Mouse (Mus musculus) forebrain, embryonic 16.5 days (tissue): ENCODE data around the gene Lmf1. TPM values are rescaled to one million over a fixed set of nuclear protein-coding genes. Genes with fewer than 3 reads are reported as not detected.
A peak's percentile ranks its signal among the peaks of the same experiment; 100 is the strongest.

Experiments used
- ATAC-seq: fragments of 200-750 bp; cut with Nextera tagmentation; 2 replicates; pipeline ENCODE4 v1.8.0; 2017; ENCODE audit warnings: mild to moderate bottlenecking, moderate library complexity
- H3K27ac ChIP-seq: fragments of 300-500 bp; sonication (generic); 2 replicates; pipeline ENCODE4 v1.5.1; 2014; ENCODE audit warnings: low read length, control low read depth
- H3K27me3 ChIP-seq: fragments of 300-500 bp; sonication (generic); replicated peaks from 2 replicates; pipeline ENCODE4 v1.6.1; 2014; ENCODE audit warnings: low read length; ENCODE audit not compliant: control insufficient read depth, insufficient read depth
- H3K36me3 ChIP-seq: fragments of 300-500 bp; sonication (generic); 2 replicates; pipeline ENCODE4 v1.6.1; 2014; ENCODE audit not compliant: control insufficient read depth, insufficient read depth
- H3K4me1 ChIP-seq: fragments of 300-500 bp; sonication (generic); replicated peaks from 2 replicates; pipeline ENCODE4 v1.6.1; 2014; ENCODE audit warnings: low read length; ENCODE audit not compliant: control insufficient read depth, insufficient read depth
- H3K4me2 ChIP-seq: fragments of 300-500 bp; sonication (generic); 2 replicates; pipeline ENCODE4 v1.6.1; 2014; ENCODE audit warnings: mild to moderate bottlenecking, low read length, control low read depth
- H3K4me3 ChIP-seq: fragments of 300-500 bp; sonication (generic); replicated peaks from 2 replicates; pipeline ENCODE4 v1.5.1; 2014; ENCODE audit warnings: mild to moderate bottlenecking, low read length, control low read depth
- H3K9ac ChIP-seq: fragments of 300-500 bp; sonication (generic); replicated peaks from 2 replicates; pipeline ENCODE4 v1.6.1; 2014; ENCODE audit warnings: low read depth, low read length, control low read depth
- H3K9me3 ChIP-seq: fragments of 300-500 bp; sonication (generic); 2 replicates; pipeline ENCODE4 v1.6.1; 2016; ENCODE audit warnings: low read length; ENCODE audit not compliant: control insufficient read depth
- WGBS: fragments of 180-500 bp; shearing (Covaris S2); extraction: QIAGEN DNeasy Blood & Tissue Kit; methylation state at CpG from one replicate; pipeline ENCODE4 v1.1.7; 2014; 5-methylcytosine and 5-hydroxymethylcytosine counted together
- polyA plus RNA-seq: library from polyadenylated mRNA; unstranded; fragments of >200 nt; fragmentation: Nextera tagmentation; extraction: Ambion mirVana; gene quantifications from 2 replicates; pipeline ENCODE4 v1.2.1, GENCODE M21; 2015

The Lmf1 gene
- polyA plus RNA-seq, 1 experiment from 2014 or later: 19.4 TPM

DNA sequence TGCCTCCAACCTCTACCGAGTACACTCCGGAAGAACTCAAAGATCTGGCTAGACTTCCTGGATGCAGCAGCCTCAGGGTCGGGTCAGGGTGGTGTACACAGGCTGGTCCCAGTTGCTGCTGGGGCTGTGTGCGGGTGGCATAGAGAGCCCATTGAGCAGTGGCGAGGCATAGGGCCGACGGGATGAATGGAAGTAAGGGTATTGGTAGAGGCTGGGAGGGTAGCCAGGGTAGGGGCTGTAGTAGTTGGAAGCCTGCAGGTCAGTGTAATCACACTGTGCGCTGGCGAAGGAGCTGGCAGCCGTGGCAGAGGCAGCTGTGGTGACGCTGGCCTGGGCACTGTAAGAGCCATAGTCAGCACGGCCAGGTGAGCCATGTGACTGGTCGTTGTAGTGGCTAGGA, 11.6 kb upstream of the Lmf1 start:
- H3K4me2 ChIP-seq: peak overlapping the region; percentile 97
- peaks cover 9% of the 10 kb centered on the region for H3K27me3 ChIP-seq
- H3K27ac ChIP-seq: peak overlapping the region; percentile 49; the same call in 1 of the 2 replicates
- ATAC-seq: peak; percentile 20; the same call in 1 of the 2 replicates
- WGBS: 64% methylated on average over 13 of the region's 13 CpGs
- no peak overlapping the region for H3K9ac ChIP-seq
- H3K36me3 ChIP-seq: no peaks in the 10 kb centered on the region
- H3K4me3 ChIP-seq: peak overlapping the region; percentile 3; the same call in 1 of the 2 replicates
- H3K4me1 ChIP-seq: peaks cover 65% of the 10 kb centered on the region
- no peaks in the 10 kb centered on the region for H3K9me3 ChIP-seq

DNA sequence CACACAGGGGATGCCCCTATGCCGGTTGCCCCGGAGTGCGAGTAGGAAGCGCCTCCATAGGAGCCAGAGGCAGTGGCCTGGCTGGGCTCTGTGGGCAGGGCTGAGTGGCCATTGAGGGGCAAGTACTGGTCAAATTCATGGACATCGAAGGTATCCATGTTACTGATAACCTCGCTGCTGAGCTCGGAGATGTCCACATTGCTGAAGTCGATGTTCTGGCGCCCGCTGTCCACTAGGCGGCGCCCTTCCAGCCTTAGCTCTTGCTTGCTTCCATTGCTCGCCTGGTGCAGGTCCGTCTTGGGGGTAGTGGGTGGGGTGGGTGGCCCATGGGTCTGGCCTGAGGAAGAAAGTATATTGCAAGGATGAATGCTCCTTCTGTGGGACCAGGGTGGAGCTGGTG, 11.1 kb upstream of the Lmf1 start:
- H3K27ac ChIP-seq: peak overlapping the region; percentile 49
- WGBS: 21% methylated on average over 14 of the region's 14 CpGs
- no peaks in the 10 kb centered on the region for H3K9me3 ChIP-seq
- H3K36me3 ChIP-seq: no peaks in the 10 kb centered on the region
- H3K4me2 ChIP-seq: peak overlapping the region; percentile 97
- H3K9ac ChIP-seq: no peak overlapping the region
- H3K27me3 ChIP-seq: peaks cover 9% of the 10 kb centered on the region
- peak overlapping the region; percentile 60 for H3K4me3 ChIP-seq
- peaks cover 62% of the 10 kb centered on the region for H3K4me1 ChIP-seq
- peak; percentile 19; the same call in 1 of the 2 replicates for ATAC-seq

DNA sequence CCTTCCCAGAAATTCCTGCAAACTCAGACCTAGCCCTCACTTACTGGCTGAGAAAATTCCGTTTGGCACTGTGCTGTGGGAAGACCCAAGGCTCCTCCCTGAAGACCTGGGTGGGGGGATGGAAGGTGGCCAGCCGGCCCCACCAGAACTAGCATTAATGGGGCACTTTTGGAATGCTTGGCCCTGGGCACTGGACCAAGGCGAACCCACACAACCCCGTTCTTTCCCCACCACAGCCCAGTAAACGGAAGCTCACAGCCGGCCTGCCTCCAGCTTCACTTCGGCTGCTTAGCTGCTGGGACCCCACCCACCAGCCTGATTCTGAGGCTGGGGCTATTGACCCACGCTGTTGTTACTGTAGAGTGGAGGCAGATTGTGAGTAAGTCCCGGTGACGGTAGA, 10.7 kb upstream of the Lmf1 start:
- WGBS: 17% methylated on average over 10 of the region's 10 CpGs
- H3K4me1 ChIP-seq: peaks cover 61% of the 10 kb centered on the region

DNA sequence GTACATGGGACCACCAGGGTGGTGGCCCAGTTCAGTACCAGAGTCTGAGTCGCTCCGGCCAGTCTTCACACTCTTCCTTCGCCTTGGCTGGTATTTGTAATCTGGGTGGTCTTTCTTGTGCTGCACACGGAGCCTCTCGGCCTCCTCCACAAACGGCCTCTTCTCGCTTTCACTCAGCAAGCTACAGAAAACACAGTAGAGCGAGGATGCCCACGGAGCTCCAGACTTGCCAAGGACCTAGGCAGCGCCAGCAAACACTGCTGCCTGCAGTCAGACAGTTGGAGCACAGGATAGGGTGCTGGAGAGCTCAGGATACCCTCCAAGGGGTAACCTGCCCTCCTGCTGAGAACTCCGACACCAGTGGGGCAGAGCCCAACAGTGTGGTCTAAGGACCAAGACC, 10.0 kb upstream of the Lmf1 start:
- H3K4me3 ChIP-seq: peak overlapping the region; percentile 60
- peak overlapping the region; percentile 97 for H3K4me2 ChIP-seq
- H3K9ac ChIP-seq: peak overlapping the region; percentile 58
- no peaks in the 10 kb centered on the region for H3K36me3 ChIP-seq
- ATAC-seq: no peak
- 29% methylated on average over 11 of the region's 11 CpGs for WGBS
- H3K27me3 ChIP-seq: peaks cover 9% of the 10 kb centered on the region
- H3K27ac ChIP-seq: peak overlapping the region; percentile 49
- H3K9me3 ChIP-seq: no peaks in the 10 kb centered on the region
- H3K4me1 ChIP-seq: peaks cover 58% of the 10 kb centered on the region

More for the DNA sequence above, 10.7 kb upstream of the Lmf1 start:
- Histone ChIP-seq H3K27ac (peak overlapping the region; percentile 49), H3K27me3 (peaks cover 9% of the 10 kb centered on the region), H3K9me3 (no peaks in the 10 kb centered on the region), H3K4me2 (peak overlapping the region; percentile 97), H3K9ac (peak overlapping the region; percentile 20), H3K36me3 (no peaks in the 10 kb centered on the region), H3K4me3 (peak overlapping the region; percentile 60)
- 0 out of 2 replicates have a peak, but pooled peaks have one; percentile 7 for ATAC-seq

DNA sequence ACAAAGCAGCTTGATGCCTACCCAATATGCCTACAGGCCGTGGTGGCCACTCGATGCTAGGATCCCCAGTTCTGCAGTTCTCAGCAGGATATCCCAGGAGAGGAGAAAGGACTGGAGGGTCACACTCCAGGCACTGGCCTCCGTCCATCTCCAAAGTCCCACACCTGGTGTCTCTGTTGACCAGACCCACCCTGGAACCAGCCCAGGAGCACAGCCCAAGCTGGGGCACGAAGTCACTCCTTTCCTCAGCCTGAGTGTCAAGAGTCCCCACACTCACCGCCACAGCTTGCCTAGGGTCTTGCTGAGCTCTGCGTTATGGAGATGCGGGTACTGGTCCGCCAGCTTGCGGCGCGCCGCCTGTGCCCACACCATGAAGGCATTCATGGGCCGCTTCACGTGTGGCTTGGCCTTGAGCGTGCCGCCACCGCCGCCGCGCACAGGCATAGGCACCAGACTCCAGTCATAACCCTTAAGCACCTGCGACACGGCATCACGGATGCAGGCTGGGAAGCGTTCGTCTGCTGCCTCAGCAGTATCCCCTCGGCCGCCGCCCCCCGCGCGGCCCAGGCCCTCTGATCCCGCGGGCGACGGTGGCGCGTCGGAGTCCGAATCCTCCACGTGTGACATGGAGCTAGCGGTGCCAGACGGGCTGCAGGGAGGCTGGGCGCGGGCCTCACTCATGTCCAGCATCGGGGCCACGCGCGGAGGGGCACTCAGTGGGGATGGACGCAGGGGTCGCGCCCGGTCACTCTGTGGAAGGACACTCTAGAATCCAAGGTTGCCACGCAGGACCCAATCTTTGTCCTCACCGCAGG, 8.8 kb upstream of the Lmf1 start:
- no peaks in the 10 kb centered on the region for H3K9me3 ChIP-seq

DNA sequence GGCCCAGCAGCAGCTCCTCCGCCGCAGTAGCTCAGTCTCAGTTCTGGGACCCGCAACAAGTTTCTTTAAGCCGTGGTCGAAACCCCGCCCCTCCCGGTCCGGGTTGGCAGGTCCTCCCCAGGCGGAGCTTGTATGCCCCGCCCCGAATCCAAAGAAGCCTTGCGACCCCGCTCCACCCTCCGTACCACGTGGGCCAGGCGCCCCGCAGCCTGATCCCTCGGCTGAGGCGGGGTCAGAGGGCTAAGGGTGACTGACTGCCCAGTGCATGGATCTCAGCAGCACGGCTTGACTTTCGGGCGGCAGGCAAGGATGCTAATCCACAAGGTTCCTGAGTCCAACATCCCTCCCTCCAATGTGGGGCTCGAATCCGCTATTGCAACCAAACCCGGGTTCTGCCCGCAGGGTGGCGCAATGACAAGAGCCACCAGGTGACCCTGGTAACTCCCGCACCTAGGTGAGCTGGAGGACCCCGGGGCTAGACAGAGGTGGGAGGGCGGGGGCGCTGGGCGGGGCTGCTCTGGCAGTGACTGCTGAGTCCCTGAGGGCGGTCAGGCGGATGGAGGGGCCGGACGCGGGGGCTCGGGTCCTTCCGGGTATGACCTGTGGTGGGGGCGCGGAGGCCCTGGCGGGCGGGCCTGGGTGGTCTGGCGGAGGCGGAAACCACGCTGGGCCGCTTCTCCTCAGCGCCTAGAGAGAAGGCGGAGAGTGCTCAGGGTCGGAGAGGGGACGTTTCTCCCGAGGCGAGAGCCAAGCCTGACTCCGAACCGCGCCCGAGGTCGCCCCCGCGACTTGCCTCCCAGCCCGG, 8.0 kb upstream of the Lmf1 start, which contains the start of gene Sox8:
Gene Sox8, minus strand, starts transcription at position 39 of the 805 bp plus-strand sequence.
- Histone ChIP-seq H3K27ac (peak within 1 kb of the TSS; percentile 49; the same call in 1 of the 2 replicates), H3K9ac (peak within 1 kb of the TSS; percentile 58), H3K9me3 (no peaks in the 10 kb centered on the region), H3K4me1 (peaks cover 53% of the 10 kb centered on the region), H3K36me3 (no peaks in the 10 kb centered on the region), H3K4me2 (peak within 1 kb of the TSS; percentile 97), H3K27me3 (peaks cover 9% of the 10 kb centered on the region), H3K4me3 (peak within 1 kb of the TSS; percentile 60)
- peak; percentile 67 for ATAC-seq
- WGBS: under 1% methylated on average over 61 of the region's 61 CpGs

More for the DNA sequence above, 8.8 kb upstream of the Lmf1 start:
- peak overlapping the region; percentile 97 for H3K4me2 ChIP-seq
- no peaks in the 10 kb centered on the region for H3K36me3 ChIP-seq
- peak overlapping the region; percentile 60 for H3K4me3 ChIP-seq
- no peak overlapping the region; the same call in 1 of the 2 replicates for H3K27ac ChIP-seq
- peaks cover 9% of the 10 kb centered on the region for H3K27me3 ChIP-seq
- peak; percentile 14; the same call in 1 of the 2 replicates for ATAC-seq
- WGBS: 1% methylated on average over 54 of the region's 54 CpGs
- peaks cover 52% of the 10 kb centered on the region for H3K4me1 ChIP-seq
- peak overlapping the region; percentile 58 for H3K9ac ChIP-seq

DNA sequence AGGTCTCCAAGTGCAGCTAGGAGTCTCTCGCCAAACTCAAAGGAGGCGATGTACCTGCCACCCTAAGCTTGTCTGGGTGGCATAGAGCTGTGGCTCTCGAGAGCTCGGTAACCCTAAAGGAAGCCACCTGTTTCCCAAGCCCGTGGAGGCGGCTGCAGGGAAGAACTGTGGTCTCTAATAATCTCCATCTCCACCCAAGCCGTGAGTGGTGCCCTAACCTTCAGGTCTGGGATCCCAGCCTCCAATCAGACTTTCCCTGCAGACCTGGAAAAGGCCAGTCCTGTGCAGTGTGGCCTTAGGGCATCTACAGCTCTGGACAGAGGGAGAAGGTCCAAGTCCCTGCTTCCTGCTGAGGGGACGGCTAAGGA, 7.4 kb upstream of the Lmf1 start:
- H3K4me1 ChIP-seq: peaks cover 49% of the 10 kb centered on the region
- no peak for ATAC-seq

DNA sequence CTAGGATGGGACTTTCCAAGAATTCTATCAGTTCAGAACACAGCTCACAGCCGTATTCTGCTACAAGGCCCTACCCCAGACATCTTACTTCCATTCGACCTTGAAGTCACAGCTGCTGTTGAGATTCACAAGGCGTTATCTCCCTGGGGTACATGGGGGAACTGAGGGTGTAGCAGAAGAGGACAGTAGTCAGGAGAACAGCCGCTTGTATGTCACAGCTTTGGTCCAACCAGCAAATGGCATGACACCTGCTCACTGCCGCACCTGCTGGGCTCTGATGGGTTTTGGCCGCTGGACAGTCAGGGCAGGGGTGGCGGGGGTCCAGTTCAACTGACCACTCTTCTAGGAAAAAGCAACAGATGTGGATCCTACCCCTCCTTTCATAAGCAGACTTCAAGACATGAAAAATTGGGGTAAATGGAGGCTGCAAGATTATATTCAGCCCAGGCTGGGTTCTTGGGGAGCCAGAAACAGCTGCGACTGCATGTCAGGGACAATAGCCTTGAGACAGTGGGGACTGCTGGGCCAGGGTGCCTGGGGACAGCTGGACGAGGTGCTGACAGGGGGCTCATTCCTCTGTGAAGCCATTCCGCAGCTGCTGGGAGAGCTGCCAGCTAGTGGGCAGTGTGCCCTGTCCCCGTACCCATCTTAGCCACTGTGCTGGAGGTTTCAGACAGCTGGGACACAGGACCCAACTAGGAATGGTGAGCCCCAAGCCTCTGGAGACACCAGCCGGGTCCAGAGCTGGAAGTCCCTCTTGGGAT, 3.5 kb upstream of the Lmf1 start:
- ATAC-seq: no peak
- Histone ChIP-seq H3K9me3 (no peaks in the 10 kb centered on the region), H3K27ac (no peak overlapping the region), H3K36me3 (no peaks in the 10 kb centered on the region), H3K9ac (no peak overlapping the region), H3K27me3 (peaks cover 3% of the 10 kb centered on the region; the same call in 1 of the 2 replicates), H3K4me1 (peaks cover 31% of the 10 kb centered on the region), H3K4me3 (no peak overlapping the region), H3K4me2 (no peak overlapping the region)
- WGBS: 60% methylated on average over 12 of the region's 12 CpGs

More for the DNA sequence above, 7.4 kb upstream of the Lmf1 start:
- H3K4me2 ChIP-seq: peak overlapping the region; percentile 97
- H3K36me3 ChIP-seq: no peaks in the 10 kb centered on the region
- peak overlapping the region; percentile 60 for H3K4me3 ChIP-seq
- 8% methylated on average over 8 of the region's 8 CpGs for WGBS
- H3K9ac ChIP-seq: peak overlapping the region; percentile 58
- H3K27ac ChIP-seq: no peak overlapping the region
- H3K27me3 ChIP-seq: peaks cover 9% of the 10 kb centered on the region
- no peaks in the 10 kb centered on the region for H3K9me3 ChIP-seq
